Mouse (Mus musculus) adrenal gland, postnatal 25 days (tissue): ENCODE results near the gene Tlcd1. TPM values are rescaled to one million over a fixed set of nuclear protein-coding genes. Genes with fewer than 3 reads are reported as not detected.
"Not testable (repeated sequence)": the region's sequence is repeated elsewhere in the genome, so short reads cannot be mapped to it uniquely, and the experiment has no call there.

ENCODE experiments used
- DNase-seq: peaks from one replicate; pipeline ENCODE4 v3.0.0; 2021; ENCODE audit warnings: mixed read lengths
- total RNA-seq: library from RNA; stranded (reverse); gene quantifications from 2 replicates; pipeline ENCODE4 v1.2.3, GENCODE M21; 2021

Tlcd1 gene
- total RNA-seq, 1 experiment from 2014 or later = 107 TPM

- peak; percentile 93 for DNase-seq
These were observed 1.7 kb downstream of the Tlcd1 start for GRCm38 (mm10) chr11:78177903-78178858.

GRCm38 (mm10) chr11:78178859-78179437, 2.4 kb downstream of the Tlcd1 start:
- peak; percentile 65 for DNase-seq

- no peak for DNase-seq
These were observed 3.0 kb downstream of the Tlcd1 start for GRCm38 (mm10) chr11:78179438-78179999.

GRCm38 (mm10) chr11:78180081-78180761, 3.7 kb downstream of the Tlcd1 start:
- DNase-seq = no peak

- no peak for DNase-seq
These were observed 5.4 kb downstream of the Tlcd1 start for GRCm38 (mm10) chr11:78181830-78182357.

- DNase-seq = no peak
These were observed 5.9 kb downstream of the Tlcd1 start for GRCm38 (mm10) chr11:78182450-78182849.

GRCm38 (mm10) chr11:78182961-78183844, 6.7 kb downstream of the Tlcd1 start, which contains the start of gene Rpl23a:
TSS of gene Rpl23a (minus strand) at chr11:78183584.
- DNase-seq = peak; percentile 66

GRCm38 (mm10) chr11:78183884-78184514, 7.5 kb downstream of the Tlcd1 start:
- no peak for DNase-seq

- DNase-seq = not testable (repeated sequence)
These were observed 8.2 kb downstream of the Tlcd1 start for GRCm38 (mm10) chr11:78184702-78185101.

- peak; percentile 79 for DNase-seq
These were observed 12.1 kb downstream of the Tlcd1 start, which contains the start of gene Rab34 for GRCm38 (mm10) chr11:78188331-78189233. TSS of gene Rab34 (plus strand) at chr11:78188430.

- peak; percentile 69 for DNase-seq
These were observed 12.9 kb downstream of the Tlcd1 start for GRCm38 (mm10) chr11:78189234-78190040.

- DNase-seq = no peak
These were observed 13.5 kb downstream of the Tlcd1 start for GRCm38 (mm10) chr11:78190041-78190440.

- DNase-seq = no peak
These were observed 16.6 kb downstream of the Tlcd1 start, which contains the start of gene Proca1 for GRCm38 (mm10) chr11:78193113-78193512. TSS of gene Proca1 (plus strand) at chr11:78193392.

GRCm38 (mm10) chr11:78194411-78195100, 18.0 kb downstream of the Tlcd1 start:
- peak; percentile 78 for DNase-seq

GRCm38 (mm10) chr11:78195101-78195863, 18.8 kb downstream of the Tlcd1 start:
- DNase-seq = no peak

GRCm38 (mm10) chr11:78202372-78202771, 25.9 kb downstream of the Tlcd1 start:
- DNase-seq = no peak

- DNase-seq = peak; percentile 35
These were observed 27.8 kb downstream of the Tlcd1 start for GRCm38 (mm10) chr11:78204287-78204686.
